Mouse (Mus musculus): ENCODE results near the gene Plk3. TPM values are rescaled to one million over a fixed set of nuclear protein-coding genes. Genes with fewer than 3 reads are reported as not detected.
A peak's percentile ranks its signal among the peaks of the same experiment; 100 is the strongest.

Gene Plk3
- polyA plus RNA-seq, 1 experiment from 2014 or later = 36.8 TPM

DNA sequence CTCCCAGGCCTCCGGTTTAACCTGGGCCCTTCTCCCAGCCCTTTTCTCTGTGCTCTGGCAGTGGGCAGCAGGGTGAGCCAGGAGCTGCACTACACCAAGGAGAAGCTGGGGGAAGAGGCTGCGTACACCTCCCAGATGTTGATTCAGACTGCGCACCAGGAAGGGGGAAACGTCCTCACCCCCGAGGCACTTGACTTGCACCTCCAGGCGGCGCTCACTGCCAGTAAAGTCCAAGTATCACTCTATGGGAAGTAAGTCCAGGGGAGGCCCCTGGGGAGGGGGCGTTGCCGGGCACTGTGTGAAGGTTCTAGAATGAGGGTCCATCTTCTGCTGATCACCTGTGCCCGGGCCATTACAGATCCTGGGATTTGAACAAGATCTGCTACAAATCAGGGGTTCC is 29.1 kb downstream of the Plk3 start:
- no peak overlapping the region for H3K4me3 ChIP-seq
- no peak for DNase-seq (ENCODE audit: low spot score)
- H3K27ac ChIP-seq (replicated peaks) = no peak overlapping the region; the same call in 1 of the 2 replicates
- peaks cover 95% of the 10 kb centered on the region for H3K36me3 ChIP-seq
- 81% methylated on average over 10 of the region's 10 CpGs for WGBS
- peaks cover 12% of the 10 kb centered on the region for H3K27me3 ChIP-seq (ENCODE audit: low read depth, poor library complexity, severe bottlenecking)
- H3K4me1 ChIP-seq = peaks cover 17% of the 10 kb centered on the region
- H3K9me3 ChIP-seq (replicated peaks) = no peaks in the 10 kb centered on the region

DNA sequence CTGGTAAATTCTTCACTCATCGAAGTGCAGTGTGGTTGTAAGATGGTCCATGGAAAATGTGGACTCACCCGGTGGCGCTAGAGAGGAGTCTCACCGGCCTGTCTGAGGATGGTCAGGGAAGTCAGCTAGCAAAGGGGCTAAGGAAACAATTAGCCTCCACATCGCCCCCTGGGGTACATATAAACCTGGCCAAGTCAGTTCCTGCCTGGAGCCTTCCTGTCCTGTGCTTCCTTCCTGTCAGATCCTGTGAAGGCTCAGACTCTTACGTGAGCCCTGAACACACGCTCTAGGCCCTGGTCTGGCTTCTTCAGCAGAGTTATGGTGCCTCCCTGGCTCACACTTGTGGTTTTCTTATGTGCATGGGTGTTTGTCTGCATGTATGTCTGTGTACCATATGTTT is 32.5 kb downstream of the Plk3 start:
- DNase-seq (ENCODE audit: low spot score) = peak; percentile 40
- H3K9me3 ChIP-seq (replicated peaks) = no peaks in the 10 kb centered on the region
- peaks cover 36% of the 10 kb centered on the region for H3K27me3 ChIP-seq (ENCODE audit: low read depth, poor library complexity, severe bottlenecking)
- H3K4me3 ChIP-seq = no peak overlapping the region
- 0 out of 2 replicates have a peak overlapping the region, but pooled peaks have one; percentile 28 for H3K27ac ChIP-seq (replicated peaks)
- H3K36me3 ChIP-seq = peaks cover 61% of the 10 kb centered on the region
- H3K4me1 ChIP-seq = peaks cover 47% of the 10 kb centered on the region
- 51% methylated on average over 7 of the region's 7 CpGs for WGBS

DNA sequence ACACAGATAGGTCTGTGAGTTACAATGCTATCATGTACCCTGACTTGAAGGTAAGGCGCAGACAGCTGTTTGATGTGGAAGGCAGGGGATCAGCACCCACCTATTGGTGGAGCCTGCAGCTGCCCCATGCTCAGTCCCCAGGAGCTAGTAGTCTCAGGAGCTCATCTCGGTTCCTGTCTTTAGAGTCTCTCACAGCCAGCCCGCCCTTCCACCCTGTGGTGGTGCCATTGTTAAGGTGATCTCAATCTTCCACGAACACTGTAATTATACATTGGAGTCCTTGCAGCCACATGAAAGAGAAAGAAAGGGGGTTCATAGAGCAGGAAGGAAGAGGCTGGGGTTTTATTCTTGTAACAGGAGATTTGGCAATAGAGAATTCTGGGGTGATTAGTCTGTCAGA is 33.7 kb downstream of the Plk3 start:
- peaks cover 51% of the 10 kb centered on the region for H3K36me3 ChIP-seq
- no peak overlapping the region for H3K27ac ChIP-seq (replicated peaks)
- no peak overlapping the region for H3K4me3 ChIP-seq
- peaks cover 40% of the 10 kb centered on the region for H3K27me3 ChIP-seq (ENCODE audit: low read depth, poor library complexity, severe bottlenecking)
- WGBS = 82% methylated on average over 4 of the region's 4 CpGs
- no peaks in the 10 kb centered on the region for H3K9me3 ChIP-seq (replicated peaks)
- no peak for DNase-seq (ENCODE audit: low spot score)
- peaks cover 50% of the 10 kb centered on the region for H3K4me1 ChIP-seq

DNA sequence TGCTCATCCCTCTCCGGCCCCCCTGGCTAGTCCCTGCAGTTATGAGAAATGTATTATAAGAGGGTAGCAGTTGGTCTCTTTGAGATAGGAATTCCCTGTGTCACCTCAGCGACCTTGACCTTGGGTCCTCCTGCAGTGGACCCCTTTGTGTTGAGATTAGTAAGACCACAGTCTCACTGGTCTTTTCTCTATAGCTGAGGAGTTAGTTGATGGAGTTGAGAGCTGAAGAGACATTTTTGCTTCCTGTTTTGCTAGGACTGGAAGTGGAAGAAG is 35.1 kb downstream of the Plk3 start:
- Histone ChIP-seq H3K27ac (replicated peaks) (peak overlapping the region; percentile 90), H3K27me3 (ENCODE audit: low read depth, poor library complexity, severe bottlenecking) (peaks cover 52% of the 10 kb centered on the region), H3K9me3 (replicated peaks) (no peaks in the 10 kb centered on the region), H3K4me1 (peaks cover 59% of the 10 kb centered on the region), H3K4me3 (peak overlapping the region; percentile 76), H3K36me3 (peaks cover 37% of the 10 kb centered on the region)
- 57% methylated on average over 2 of the region's 2 CpGs for WGBS
- DNase-seq (ENCODE audit: low spot score) = no peak

DNA sequence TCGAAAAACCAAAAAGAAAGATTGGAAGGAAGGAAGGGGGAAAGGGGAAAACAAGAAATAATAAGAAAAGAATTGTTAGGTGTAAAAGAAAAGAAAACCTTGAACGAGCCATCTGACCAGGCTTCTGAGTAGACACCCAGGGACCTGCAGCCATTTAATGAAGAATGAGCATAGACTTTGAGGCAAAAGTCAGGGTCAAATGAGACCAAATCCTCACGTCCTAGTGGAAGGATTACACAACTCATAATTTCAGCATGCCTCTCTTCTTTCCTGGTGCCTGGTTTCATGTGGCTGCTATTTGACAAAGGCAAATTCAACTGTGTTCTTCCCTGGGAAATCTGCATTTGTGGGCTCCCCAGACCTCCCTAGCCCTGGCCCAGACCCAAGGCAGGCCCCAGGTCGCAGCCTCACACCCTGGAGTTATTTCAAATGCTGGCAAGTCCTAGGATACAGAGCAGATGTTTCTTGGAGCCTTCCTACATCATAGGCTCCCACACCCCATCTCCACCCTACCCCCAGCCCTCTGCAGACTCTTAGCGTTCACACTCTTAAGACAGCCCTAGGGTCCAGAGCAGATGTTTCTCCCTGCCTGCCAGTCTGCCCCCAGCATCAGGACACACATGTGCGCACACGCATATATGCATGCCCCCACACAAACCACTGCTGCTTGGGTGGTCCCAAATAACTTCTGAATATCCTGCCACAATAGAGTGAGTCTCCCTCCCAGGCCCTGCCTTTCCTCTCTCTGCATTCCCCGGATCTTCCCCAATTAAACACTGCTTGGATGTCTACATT is 35.6 kb downstream of the Plk3 start:
- WGBS = 59% methylated on average over 8 of the region's 8 CpGs
- Histone ChIP-seq H3K27ac (replicated peaks) (peak overlapping the region; percentile 90), H3K4me3 (peak overlapping the region; percentile 76), H3K27me3 (ENCODE audit: low read depth, poor library complexity, severe bottlenecking) (peaks cover 52% of the 10 kb centered on the region), H3K4me1 (peaks cover 59% of the 10 kb centered on the region), H3K36me3 (peaks cover 32% of the 10 kb centered on the region), H3K9me3 (replicated peaks) (no peaks in the 10 kb centered on the region)
- DNase-seq (ENCODE audit: low spot score) = peak; percentile 35

DNA sequence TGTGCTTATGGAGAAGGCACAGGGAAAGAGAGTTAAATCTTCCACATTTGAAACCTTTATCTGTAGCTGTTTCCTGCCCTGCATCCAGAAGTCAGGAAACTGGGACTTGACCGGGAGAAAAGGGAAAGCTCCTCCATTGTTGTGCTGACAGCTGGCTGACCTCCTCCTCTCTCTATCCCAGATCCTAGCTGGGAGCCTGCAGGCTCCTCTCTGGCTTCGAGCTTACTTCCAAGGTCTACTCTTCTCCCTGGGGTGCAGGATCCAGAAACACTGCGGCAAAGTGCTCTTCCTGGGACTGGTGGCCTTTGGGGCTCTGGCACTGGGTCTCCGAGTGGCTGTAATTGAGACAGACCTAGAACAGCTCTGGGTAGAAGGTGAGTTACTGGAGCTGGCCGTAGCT is 37.1 kb downstream of the Plk3 start:
- peak overlapping the region; percentile 90 for H3K27ac ChIP-seq (replicated peaks)
- H3K9me3 ChIP-seq (replicated peaks) = no peaks in the 10 kb centered on the region
- peak; percentile 36 for DNase-seq (ENCODE audit: low spot score)
- H3K36me3 ChIP-seq = peaks cover 20% of the 10 kb centered on the region
- peak overlapping the region; percentile 76 for H3K4me3 ChIP-seq
- H3K27me3 ChIP-seq (ENCODE audit: low read depth, poor library complexity, severe bottlenecking) = peaks cover 52% of the 10 kb centered on the region
- peaks cover 55% of the 10 kb centered on the region for H3K4me1 ChIP-seq
- WGBS = 19% methylated on average over 5 of the region's 5 CpGs

DNA sequence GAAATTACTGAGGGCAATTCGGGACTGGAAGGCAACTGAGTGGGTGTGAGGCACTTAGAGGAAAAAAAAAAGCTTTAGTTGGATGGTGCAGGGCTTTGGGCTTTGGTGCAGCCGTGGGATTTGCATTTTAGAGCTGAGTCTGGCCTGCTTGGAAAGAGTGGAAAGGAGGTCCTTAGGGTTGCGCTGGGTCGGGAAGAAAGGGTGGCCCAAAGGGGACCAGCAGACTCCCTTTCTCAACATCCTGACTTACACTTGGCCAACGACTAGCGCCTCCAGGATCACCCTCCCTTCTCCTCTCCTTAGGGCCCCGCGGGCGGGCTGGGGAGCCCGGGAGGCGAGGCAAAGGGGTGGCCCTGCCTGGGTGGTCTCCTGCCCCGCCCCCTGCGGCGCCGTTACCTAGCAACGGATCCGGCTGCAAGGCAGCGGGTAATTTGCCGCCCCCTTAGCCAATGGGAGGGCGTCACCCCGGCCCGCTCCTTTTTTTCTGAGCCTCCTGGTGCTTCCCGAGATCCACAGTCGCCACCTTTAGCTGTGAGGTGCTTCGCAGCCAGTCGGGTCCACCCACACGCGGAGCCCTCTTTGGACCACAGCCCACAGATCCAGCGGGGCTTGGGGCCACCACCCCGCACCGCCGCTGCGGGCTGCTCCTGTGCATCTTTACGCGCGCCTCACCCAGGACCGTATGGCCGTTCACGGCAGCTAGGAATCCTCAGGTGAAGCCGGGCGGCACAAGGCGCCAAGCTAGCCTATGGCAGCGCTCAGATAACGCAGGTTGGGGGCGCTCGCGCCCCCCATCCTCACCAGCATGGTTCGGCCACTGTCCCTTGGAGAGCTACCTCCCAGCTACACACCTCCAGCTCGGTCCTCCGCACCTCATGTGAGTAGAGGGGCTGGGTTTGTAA is 38.0 kb downstream of the Plk3 start, which contains the start of gene Ptch2:
Gene Ptch2, plus strand, starts transcription at position 525 of the 902 bp plus-strand sequence.
- peaks cover 12% of the 10 kb centered on the region for H3K36me3 ChIP-seq
- WGBS = under 1% methylated on average over 50 of the region's 50 CpGs
- H3K9me3 ChIP-seq (replicated peaks) = no peaks in the 10 kb centered on the region
- peak within 1 kb of the TSS; percentile 90 for H3K27ac ChIP-seq (replicated peaks)
- H3K27me3 ChIP-seq (ENCODE audit: low read depth, poor library complexity, severe bottlenecking) = peaks cover 51% of the 10 kb centered on the region
- H3K4me3 ChIP-seq = peak within 1 kb of the TSS; percentile 76
- DNase-seq (ENCODE audit: low spot score) = peak; percentile 92
- H3K4me1 ChIP-seq = peaks cover 51% of the 10 kb centered on the region

DNA sequence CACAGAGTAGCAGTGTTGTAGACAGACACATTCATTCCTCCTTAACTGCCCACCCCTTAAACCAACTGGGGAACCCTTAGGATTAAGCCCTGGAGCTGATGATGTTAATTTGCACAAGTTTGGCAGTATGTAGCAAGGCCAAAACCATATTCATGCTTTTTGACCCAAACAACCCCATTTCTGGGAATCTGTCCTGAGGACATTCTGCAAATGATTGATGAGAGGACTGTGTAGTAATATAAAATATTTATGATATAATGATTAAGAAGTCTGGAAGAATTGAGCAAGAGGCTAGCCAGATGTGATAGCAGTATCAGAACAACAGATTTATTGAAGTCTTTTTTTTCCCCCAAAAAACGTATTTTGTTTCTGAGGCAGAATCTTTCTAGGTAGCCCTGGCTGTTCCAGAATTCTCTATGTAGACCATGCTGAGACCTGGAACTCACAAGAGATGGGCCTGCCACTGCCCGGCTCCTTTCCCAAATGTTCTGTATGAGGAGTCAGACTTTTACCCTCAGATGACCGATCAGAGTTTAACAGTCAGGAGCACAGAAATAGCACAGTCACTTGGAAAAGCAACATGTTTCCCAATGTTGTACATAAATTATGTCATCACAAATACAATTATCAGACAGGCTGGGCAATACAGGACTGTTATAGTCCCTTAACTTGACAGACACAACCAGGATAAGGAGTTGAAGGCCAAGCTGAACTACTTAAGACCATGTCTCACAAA is 39.0 kb downstream of the Plk3 start:
- H3K4me1 ChIP-seq = peaks cover 51% of the 10 kb centered on the region
- no peaks in the 10 kb centered on the region for H3K9me3 ChIP-seq (replicated peaks)
- H3K27me3 ChIP-seq (ENCODE audit: low read depth, poor library complexity, severe bottlenecking) = peaks cover 41% of the 10 kb centered on the region
- no peak for DNase-seq (ENCODE audit: low spot score)
- H3K27ac ChIP-seq (replicated peaks) = peak overlapping the region; percentile 90
- 0 out of 2 replicates have a peak overlapping the region, but pooled peaks have one; percentile 76 for H3K4me3 ChIP-seq
- H3K36me3 ChIP-seq = peaks cover 2% of the 10 kb centered on the region; the same call in 1 of the 2 replicates
- 83% methylated on average over 3 of the region's 3 CpGs for WGBS

DNA sequence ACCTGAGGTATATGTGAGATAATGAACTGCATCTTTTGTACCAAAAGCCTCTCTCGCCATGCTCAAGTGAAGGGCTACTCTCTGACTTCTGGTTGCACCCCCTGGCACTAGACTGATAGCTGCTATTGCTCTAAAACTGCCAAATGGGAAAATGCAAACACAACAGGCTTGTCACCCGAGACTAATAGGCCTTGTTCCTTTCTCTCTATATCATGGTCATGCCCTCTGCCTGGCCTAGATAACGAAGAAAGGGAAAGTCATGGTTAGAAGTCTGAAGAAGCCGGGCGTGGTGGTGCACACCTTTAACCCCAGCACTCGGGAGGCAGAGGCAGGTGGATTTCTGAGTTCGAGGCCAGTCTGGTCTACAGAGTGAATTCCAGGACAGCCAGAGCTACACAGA is 43.2 kb downstream of the Plk3 start:
- no peak for DNase-seq (ENCODE audit: low spot score)
- H3K4me3 ChIP-seq = no peak overlapping the region
- WGBS = 84% methylated on average over 7 of the region's 7 CpGs
- no peak overlapping the region for H3K27ac ChIP-seq (replicated peaks)
- peaks cover 16% of the 10 kb centered on the region for H3K27me3 ChIP-seq (ENCODE audit: low read depth, poor library complexity, severe bottlenecking)
- peaks cover 20% of the 10 kb centered on the region for H3K4me1 ChIP-seq
- H3K9me3 ChIP-seq (replicated peaks) = no peaks in the 10 kb centered on the region
- H3K36me3 ChIP-seq = peaks cover 22% of the 10 kb centered on the region

DNA sequence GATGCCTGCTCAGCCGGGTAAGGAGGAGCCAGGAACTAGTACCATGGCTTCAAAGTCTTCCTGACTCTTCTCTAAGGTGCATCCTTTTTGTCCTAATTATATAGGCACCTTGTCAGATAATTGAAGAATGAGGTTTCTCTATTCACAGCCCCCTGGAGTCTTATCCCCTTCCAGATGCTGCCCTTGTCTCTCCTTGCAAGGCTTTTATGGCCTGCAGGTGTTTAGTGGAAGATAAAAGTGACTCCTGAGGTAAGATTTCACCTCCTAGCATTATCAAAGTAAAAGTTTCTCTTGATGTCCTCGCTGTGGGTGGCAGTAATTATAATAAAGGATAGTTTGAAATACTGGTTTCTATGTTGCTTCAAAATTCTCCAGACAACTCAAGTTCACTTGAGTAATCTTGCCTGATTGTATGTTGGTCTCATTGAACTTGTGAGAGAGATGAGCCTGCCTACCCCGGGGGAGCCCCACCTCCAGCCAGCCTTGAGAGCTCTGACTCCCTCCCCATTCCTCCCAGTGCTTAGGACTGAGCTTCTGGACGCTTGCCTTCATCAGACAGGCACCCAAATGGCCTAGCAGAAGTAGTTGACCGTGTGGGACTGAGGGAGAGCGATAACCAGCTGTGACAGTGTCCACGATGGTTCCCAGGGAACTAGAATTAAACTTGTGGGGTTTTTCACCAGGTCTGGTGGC is 45.7 kb downstream of the Plk3 start:
- Histone ChIP-seq H3K36me3 (peaks cover 31% of the 10 kb centered on the region), H3K27me3 (ENCODE audit: low read depth, poor library complexity, severe bottlenecking) (no peaks in the 10 kb centered on the region), H3K27ac (replicated peaks) (no peak overlapping the region), H3K4me1 (peaks cover 6% of the 10 kb centered on the region; the same call in 1 of the 2 replicates), H3K9me3 (replicated peaks) (no peaks in the 10 kb centered on the region), H3K4me3 (no peak overlapping the region)
- 86% methylated on average over 7 of the region's 7 CpGs for WGBS
- no peak for DNase-seq (ENCODE audit: low spot score)
